Mouse (Mus musculus) neural tube, embryonic 14.5 days (tissue): ENCODE data around the gene Slc50a1. TPM values are rescaled to one million over a fixed set of nuclear protein-coding genes. Genes with fewer than 3 reads are reported as not detected.
A peak's percentile ranks its signal among the peaks of the same experiment; 100 is the strongest.

Experiments
- microRNA counts: library from miRNA; unstranded; fragments of <30 nt; microRNA quantifications from one replicate; lab custom pipeline; 2016
- microRNA-seq: library from miRNA; unstranded; fragments of <30 nt; microRNA quantifications from one replicate; pipeline ENCODE4, GENCODE M21; 2016
- polyA plus RNA-seq: library from polyadenylated mRNA; unstranded; fragments of >200 nt; fragmentation: Nextera tagmentation; extraction: Ambion mirVana; gene quantifications from 2 replicates; pipeline ENCODE4 v1.2.1, GENCODE M21; 2014

The Slc50a1 gene
- polyA plus RNA-seq, 1 experiment from 2014 or later: 36.7 TPM

MicroRNA genes within 50 kb of the gene (microRNA counts, 519-probe panel; counts per million panel counts)
- microRNA mmu-miR-92b (lab: Ali Mortazavi, UCI): 4,429 counts per million, percentile 55 among the panel's probes with 10 or more counts

Small RNAs within 50 kb of the gene (microRNA-seq; reads per million reads assigned to microRNA genes)
- gene Mir92b: 2,609 reads per million, percentile 85 among the genes with 10 or more reads in this experiment

Other genes with a start within 250 kb of the Slc50a1 start
- 96.7 and 104 TPM in 2 replicates for gene Rusc1, start 177.3 kb downstream of the Slc50a1 start, polyA plus RNA-seq
- not detected in 2 replicates for gene Gm43738, start 169.5 kb downstream of the Slc50a1 start, polyA plus RNA-seq
- 378 and 453 TPM in 2 replicates for gene Fdps, start 168.6 kb downstream of the Slc50a1 start, polyA plus RNA-seq
- 0.66 TPM in 1 of 2 replicates, not detected in the other for gene Pklr, start 134.4 kb downstream of the Slc50a1 start, polyA plus RNA-seq
- 25.4 and 28.7 TPM in 2 replicates for gene Hcn3, start 110.4 kb downstream of the Slc50a1 start, polyA plus RNA-seq
- gene Clk2, start 105.8 kb downstream of the Slc50a1 start, polyA plus RNA-seq: 17.5 and 19.6 TPM in 2 replicates
- gene Scamp3, start 93.1 kb downstream of the Slc50a1 start, polyA plus RNA-seq: 126 and 153 TPM in 2 replicates
- gene Fam189b, start 87.4 kb downstream of the Slc50a1 start, polyA plus RNA-seq: 38.5 and 41.7 TPM in 2 replicates
- 41.5 and 49.7 TPM in 2 replicates for gene Gba, start 67.6 kb downstream of the Slc50a1 start, polyA plus RNA-seq
- gene Thbs3, start 55.4 kb downstream of the Slc50a1 start, polyA plus RNA-seq: 34.7 and 36.6 TPM in 2 replicates
- 147 and 151 TPM in 2 replicates for gene Mtx1, start 43.5 kb downstream of the Slc50a1 start, polyA plus RNA-seq
- gene Muc1, start 41.5 kb downstream of the Slc50a1 start, polyA plus RNA-seq: 0.90 and 1.4 TPM in 2 replicates
- 206 and 240 TPM in 2 replicates for gene Krtcap2, start 24.6 kb downstream of the Slc50a1 start, polyA plus RNA-seq
- 61.6 and 70.7 TPM in 2 replicates for gene Trim46, start 24.3 kb downstream of the Slc50a1 start, polyA plus RNA-seq
- gene Dpm3, start 11.2 kb downstream of the Slc50a1 start, polyA plus RNA-seq: 69.6 and 84.4 TPM in 2 replicates
- gene Efna1, start 10.6 kb upstream of the Slc50a1 start, polyA plus RNA-seq: 6.8 and 10.5 TPM in 2 replicates
- gene Efna3, start 52.4 kb upstream of the Slc50a1 start, polyA plus RNA-seq: 85.7 and 96.9 TPM in 2 replicates
- 4.3 and 6.1 TPM in 2 replicates for gene Efna4, start 67.5 kb upstream of the Slc50a1 start, polyA plus RNA-seq
- 37.6 and 48.3 TPM in 2 replicates for gene Adam15, start 79.4 kb upstream of the Slc50a1 start, polyA plus RNA-seq
- gene Dcst2, start 91.4 kb upstream of the Slc50a1 start, polyA plus RNA-seq: 0.19 and 0.25 TPM in 2 replicates
- gene Dcst1, start 94.7 kb upstream of the Slc50a1 start, polyA plus RNA-seq: 1.1 and 1.4 TPM in 2 replicates
- 0.40 and 0.78 TPM in 2 replicates for gene Zbtb7b, start 124.2 kb upstream of the Slc50a1 start, polyA plus RNA-seq
- 0.88 and 1.9 TPM in 2 replicates for gene Lenep, start 132.2 kb upstream of the Slc50a1 start, polyA plus RNA-seq
- gene Flad1, start 141.3 kb upstream of the Slc50a1 start, polyA plus RNA-seq: 29.5 and 30.8 TPM in 2 replicates
- 72.0 and 85.4 TPM in 2 replicates for gene Cks1b, start 147.8 kb upstream of the Slc50a1 start, polyA plus RNA-seq
- 4.1 and 18.9 TPM in 2 replicates for gene Shc1, start 147.9 kb upstream of the Slc50a1 start, polyA plus RNA-seq
- gene Pygo2, start 159.6 kb upstream of the Slc50a1 start, polyA plus RNA-seq: 39.8 and 50.3 TPM in 2 replicates
- gene Pbxip1, start 166.1 kb upstream of the Slc50a1 start, polyA plus RNA-seq: 8.2 and 9.6 TPM in 2 replicates
- 115 and 137 TPM in 2 replicates for gene Pmvk, start 184.0 kb upstream of the Slc50a1 start, polyA plus RNA-seq
- 6.1 and 9.9 TPM in 2 replicates for gene Kcnn3, start 249.6 kb upstream of the Slc50a1 start, polyA plus RNA-seq